Mouse (Mus musculus) spleen, embryonic (tissue): ENCODE data around the gene Gm13285.
"Not testable (repeated sequence)": the region's sequence is repeated elsewhere in the genome, so short reads cannot be mapped to it uniquely, and the experiment has no call there.

Source experiments
- CTCF ChIA-PET: fragments of 350-600 bp; sonication (Branson Sonifier 250); formaldehyde crosslinking; loops from one replicate; lab custom pipeline; 2022; lab: Charles Lee

Gm13285 gene

GRCm38 (mm10) chr4:88793936-88794675 lies 5.4 kb upstream of the Gm13285 start, which contains the start of gene Gm13275:
TSS of gene Gm13275 (plus strand) at chr4:88794487.
- CTCF ChIA-PET = not testable (repeated sequence)

GRCm38 (mm10) chr4:88797097-88797496 lies 2.4 kb upstream of the Gm13285 start, which contains the start of gene Gm13279:
TSS of gene Gm13279 (plus strand) at chr4:88797397.
- CTCF ChIA-PET = not testable (repeated sequence)

DNA sequence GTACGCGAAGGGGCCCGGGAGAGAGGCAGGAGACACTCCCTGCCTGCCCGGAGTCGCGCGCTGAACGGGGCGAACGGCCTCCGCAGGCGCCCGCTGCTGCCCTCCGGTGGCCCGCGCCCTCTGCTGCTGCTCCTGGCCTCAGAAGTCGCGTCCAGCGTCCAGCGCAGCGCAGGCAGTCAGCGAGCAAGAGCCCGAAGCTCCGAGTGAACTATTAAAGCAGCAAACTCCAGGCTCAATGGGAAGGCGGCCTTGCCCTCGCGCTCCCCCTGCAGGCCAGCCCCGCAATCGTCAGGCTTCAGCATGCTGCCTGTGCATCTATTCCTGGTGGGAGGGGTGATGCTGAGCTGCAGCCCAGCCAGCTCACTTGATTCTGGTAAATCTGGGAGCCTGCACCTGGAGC lies 3.5 kb downstream of the Gm13285 start, which contains the start of gene Gm13287:
TSS of gene Gm13287 (plus strand) at position 301 of the 400 bp plus-strand sequence.
- CTCF ChIA-PET = not testable (repeated sequence)

DNA sequence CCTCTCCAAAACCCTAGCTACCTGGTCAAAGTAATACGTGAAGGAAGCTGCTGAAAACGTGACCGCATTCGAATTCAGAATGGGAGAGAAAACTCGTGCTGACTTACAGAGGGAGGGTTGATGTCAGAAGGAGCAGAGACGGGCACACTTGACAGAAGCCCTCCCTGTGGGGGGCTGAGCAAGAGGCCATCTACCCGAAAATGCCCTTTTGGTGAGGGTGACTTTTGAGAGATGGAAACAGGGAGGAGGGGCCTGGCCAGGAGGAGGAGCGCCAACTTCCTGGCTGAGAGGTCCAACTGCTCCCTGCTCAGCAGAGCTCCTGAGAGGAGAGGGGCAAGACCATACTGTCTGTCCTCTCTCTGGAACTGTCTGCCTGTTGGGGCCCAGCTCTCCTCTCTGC lies 5.8 kb downstream of the Gm13285 start, which contains the start of gene Gm13288:
TSS of gene Gm13288 (plus strand) at position 301 of the 400 bp plus-strand sequence.
- CTCF ChIA-PET = not testable (repeated sequence)

GRCm38 (mm10) chr4:88805761-88806160 lies 6.3 kb downstream of the Gm13285 start:
- CTCF ChIA-PET = not testable (repeated sequence)

- CTCF ChIA-PET = no interaction called here
Observed at GRCm38 (mm10) chr4:88815928-88816327, 16.5 kb downstream of the Gm13285 start, which contains the start of gene Ifna7. TSS of gene Ifna7 (plus strand) at chr4:88816228.

- CTCF ChIA-PET = no interaction called here
Observed at GRCm38 (mm10) chr4:88819659-88820058, 20.2 kb downstream of the Gm13285 start, which contains the start of gene Ifna11. TSS of gene Ifna11 (plus strand) at chr4:88819959.

GRCm38 (mm10) chr4:88822995-88823394 lies 23.5 kb downstream of the Gm13285 start:
- CTCF ChIA-PET = interaction anchor here (0.6 kb wide), 1 partner anchor 404 kb away, joined by 4 read pairs; no protein-coding TSS in a partner anchor

GRCm38 (mm10) chr4:88827116-88827515 lies 27.7 kb downstream of the Gm13285 start, which contains the start of gene Ifna6:
TSS of gene Ifna6 (plus strand) at chr4:88827416.
- CTCF ChIA-PET = not testable (repeated sequence)

GRCm38 (mm10) chr4:88830523-88830922 lies 31.1 kb downstream of the Gm13285 start:
- CTCF ChIA-PET = no interaction called here

GRCm38 (mm10) chr4:88835225-88835624 lies 35.8 kb downstream of the Gm13285 start, which contains the start of gene Ifna5:
TSS of gene Ifna5 (plus strand) at chr4:88835525.
- CTCF ChIA-PET = not testable (repeated sequence)

GRCm38 (mm10) chr4:88838828-88839227 lies 39.4 kb downstream of the Gm13285 start:
- CTCF ChIA-PET = no interaction called here

GRCm38 (mm10) chr4:88840058-88840457 lies 40.6 kb downstream of the Gm13285 start:
- CTCF ChIA-PET = interaction anchor here (0.6 to 0.7 kb wide), 4 partner anchors 20 to 470 kb away, joined by 3 to 6 read pairs (median 3); no protein-coding TSS in a partner anchor

- CTCF ChIA-PET = interaction anchor here (0.7 kb wide), 1 partner anchor 288 kb away, joined by 6 read pairs; no protein-coding TSS in a partner anchor
Observed at GRCm38 (mm10) chr4:88841438-88841911, 42.0 kb downstream of the Gm13285 start, which contains the start of gene Ifna4. TSS of gene Ifna4 (plus strand) at chr4:88841861.

DNA sequence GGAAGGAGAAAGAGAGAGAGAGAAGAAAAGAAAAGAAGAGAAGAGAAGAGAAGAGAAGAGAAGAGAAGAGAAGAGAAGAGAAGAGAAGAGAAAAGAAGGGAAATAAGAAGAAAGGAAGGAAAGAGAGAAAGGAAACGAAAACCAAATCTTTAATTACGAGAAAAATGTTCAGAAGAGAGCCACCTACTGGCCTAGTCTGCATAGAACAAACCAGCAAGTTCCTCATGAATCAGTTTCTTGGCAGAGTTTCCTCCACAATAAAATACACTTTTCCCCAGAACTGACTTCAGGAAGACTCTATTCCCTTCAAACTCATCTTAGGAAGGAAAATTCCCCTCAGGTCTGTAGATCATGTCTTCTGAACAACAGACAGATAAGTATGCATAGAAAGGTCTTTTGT lies 45.9 kb downstream of the Gm13285 start:
- CTCF ChIA-PET = no interaction called here

DNA sequence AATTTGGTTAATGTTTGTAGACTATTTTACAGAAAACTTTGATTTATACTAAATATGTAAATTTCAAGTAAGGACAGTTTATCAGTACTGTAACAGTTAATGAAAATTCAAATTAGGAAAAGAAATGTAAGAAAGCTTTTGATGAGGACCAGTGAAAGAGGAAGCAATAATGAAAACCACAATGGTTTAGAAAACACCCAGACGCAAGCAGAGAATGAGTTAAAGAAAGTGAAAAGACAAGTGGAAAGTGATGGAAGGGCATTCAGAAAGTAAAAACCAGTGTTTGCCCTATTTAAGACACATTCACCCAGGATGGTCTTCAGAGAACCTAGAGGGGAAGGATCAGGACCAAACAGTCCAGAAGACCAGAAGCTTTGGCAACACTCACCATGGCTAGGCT lies 50.2 kb downstream of the Gm13285 start, which contains the start of gene Ifna1:
TSS of gene Ifna1 (plus strand) at position 390 of the 400 bp plus-strand sequence.
- CTCF ChIA-PET = no interaction called here
